Mouse (Mus musculus): Measurements from ENCODE around the gene Bak1.

Gene Bak1

GRCm38 (mm10) chr17:27028909-27029308 is at the start of gene Bak1:
Bak1 (minus strand) TSS chr17:27029009.
- DNase-seq, result no peak

GRCm38 (mm10) chr17:27078499-27078898 is 49.7 kb upstream of the Bak1 start:
- DNase-seq, result no peak

- DNase-seq, result no peak
Measured at GRCm38 (mm10) chr17:27077920-27078319, 49.1 kb upstream of the Bak1 start.

GRCm38 (mm10) chr17:27077133-27077532 is 48.3 kb upstream of the Bak1 start:
- no peak for DNase-seq

GRCm38 (mm10) chr17:27074849-27075745 is 46.3 kb upstream of the Bak1 start:
- no peak for DNase-seq

- DNase-seq, result no peak
Measured at GRCm38 (mm10) chr17:27074236-27074635, 45.4 kb upstream of the Bak1 start.

GRCm38 (mm10) chr17:27073778-27074177 is 45.0 kb upstream of the Bak1 start:
- no peak for DNase-seq

GRCm38 (mm10) chr17:27073126-27073525 is 44.3 kb upstream of the Bak1 start:
- DNase-seq, result no peak

- no peak for DNase-seq
Measured at GRCm38 (mm10) chr17:27072363-27072762, 43.6 kb upstream of the Bak1 start.

GRCm38 (mm10) chr17:27071630-27072029 is 42.8 kb upstream of the Bak1 start:
- DNase-seq, result no peak

- no peak for DNase-seq
Measured at GRCm38 (mm10) chr17:27070913-27071312, 42.1 kb upstream of the Bak1 start.

- no peak for DNase-seq
Measured at GRCm38 (mm10) chr17:27069071-27069470, 40.3 kb upstream of the Bak1 start.

- DNase-seq, result no peak
Measured at GRCm38 (mm10) chr17:27066065-27066464, 37.3 kb upstream of the Bak1 start.

- DNase-seq, result no peak
Measured at GRCm38 (mm10) chr17:27064195-27064594, 35.4 kb upstream of the Bak1 start.

GRCm38 (mm10) chr17:27063717-27064116 is 34.9 kb upstream of the Bak1 start:
- no peak for DNase-seq

- DNase-seq, result no peak
Measured at GRCm38 (mm10) chr17:27062684-27063083, 33.9 kb upstream of the Bak1 start.

- DNase-seq, result no peak
Measured at GRCm38 (mm10) chr17:27061727-27062126, 32.9 kb upstream of the Bak1 start.

GRCm38 (mm10) chr17:27060698-27061097 is 31.9 kb upstream of the Bak1 start:
- peak in 1 of 2 experiments; percentile 8 for DNase-seq

- peak in 1 of 2 experiments; percentile 30 for DNase-seq
Measured at GRCm38 (mm10) chr17:27057517-27058055, 28.8 kb upstream of the Bak1 start.

GRCm38 (mm10) chr17:27056812-27057516 is 28.2 kb upstream of the Bak1 start, which contains the start of gene Itpr3:
Itpr3 (plus strand) TSS chr17:27057304.
- DNase-seq, result peak; percentile 86 to 87

- peak; percentile 74 to 83 for DNase-seq
Measured at GRCm38 (mm10) chr17:27056170-27056569, 27.4 kb upstream of the Bak1 start.

GRCm38 (mm10) chr17:27051514-27051913 is 22.7 kb upstream of the Bak1 start:
- DNase-seq, result peak; percentile 48 to 49

- no peak for DNase-seq
Measured at GRCm38 (mm10) chr17:27050853-27051252, 22.0 kb upstream of the Bak1 start.
